Mouse (Mus musculus) small intestine, adult 2 months (tissue): ENCODE measurements around the gene Esrrg. TPM values are rescaled to one million over a fixed set of nuclear protein-coding genes. Genes with fewer than 3 reads are reported as not detected.

Experiments
- H3K27ac ChIP-seq: fragments of 200-500 bp; 2 replicates; pipeline ENCODE4 v1.5.1; 2012; ENCODE audit warnings: low read depth, low read length, control low read depth, inconsistent platforms; ENCODE audit not compliant: insufficient read depth
- H3K27me3 ChIP-seq: fragments of 200-500 bp; 2 replicates; pipeline ENCODE4 v1.6.1; 2012; ENCODE audit warnings: mild to moderate bottlenecking, moderate library complexity, low read length, inconsistent platforms; ENCODE audit not compliant: control insufficient read depth, insufficient read depth
- H3K36me3 ChIP-seq: fragments of 200-500 bp; 2 replicates; pipeline ENCODE4 v1.6.1; 2012; ENCODE audit warnings: mild to moderate bottlenecking, low read length, control low read depth, inconsistent platforms; ENCODE audit not compliant: control insufficient read depth, insufficient read depth
- H3K4me1 ChIP-seq: fragments of 200-500 bp; 2 replicates; pipeline ENCODE4 v1.6.1; 2012; ENCODE audit warnings: low read length, inconsistent platforms, mixed read lengths; ENCODE audit not compliant: control insufficient read depth, insufficient read depth, insufficient read length
- H3K4me3 ChIP-seq: fragments of 200-500 bp; 2 replicates; pipeline ENCODE4 v1.5.1; 2012; ENCODE audit warnings: low read depth, mild to moderate bottlenecking, control low read depth, inconsistent platforms, low read length, moderate library complexity
- CTCF ChIP-seq: fragments of 200-500 bp; IDR thresholded peaks from 2 replicates; pipeline ENCODE4 v1.5.1; 2012; ENCODE audit warnings: low read depth, mild to moderate bottlenecking, control low read depth, inconsistent platforms, low read length, moderate library complexity, mixed read lengths; ENCODE audit not compliant: insufficient replicate concordance, insufficient read length; ENCODE audit errors: extremely low read depth
- POLR2A ChIP-seq: fragments of 200-500 bp; IDR thresholded peaks from 2 replicates; pipeline ENCODE4 v1.6.1; 2012; ENCODE audit warnings: low read depth, mild to moderate bottlenecking, control low read depth, inconsistent platforms, low read length, moderate library complexity
- WGBS: fragments of 180-500 bp; shearing (Covaris S2); methylation state at CpG from one replicate; pipeline ENCODE4 v1.1.7; 2018; 5-methylcytosine and 5-hydroxymethylcytosine counted together
- polyA plus RNA-seq: library from polyadenylated mRNA; depleted of rRNA; stranded (reverse); fragments of >200 nt; gene quantifications from 2 replicates; pipeline ENCODE4 v1.2.3, GENCODE M21; 2012

Esrrg gene
- polyA plus RNA-seq, 1 experiment, result 0.72 TPM

- WGBS, result 19% methylated on average over 6 of the region's 6 CpGs
- Histone ChIP-seq H3K36me3 (no peaks in the 10 kb centered on the region), H3K4me1 (peaks cover 4% of the 10 kb centered on the region; the same call in 1 of the 2 replicates), H3K27me3 (no peaks in the 10 kb centered on the region), H3K4me3 (no peak overlapping the region), H3K27ac (no peak overlapping the region)
- TF ChIP-seq CTCF, result no peak
- TF ChIP-seq POLR2A, result no peak
These were observed 264.2 kb downstream of the Esrrg start for GRCm38 (mm10) chr1:187872744-187873143.

- Histone ChIP-seq H3K27ac (no peak overlapping the region), H3K27me3 (no peaks in the 10 kb centered on the region), H3K4me1 (peaks cover 2% of the 10 kb centered on the region; the same call in 1 of the 2 replicates), H3K36me3 (no peaks in the 10 kb centered on the region), H3K4me3 (no peak overlapping the region)
- 93% methylated on average over 2 of the region's 2 CpGs for WGBS
- TF ChIP-seq CTCF, result no peak
- no peak for TF ChIP-seq POLR2A
These were observed 265.2 kb downstream of the Esrrg start for GRCm38 (mm10) chr1:187873770-187874169.

GRCm38 (mm10) chr1:187887270-187887669, 278.7 kb downstream of the Esrrg start:
- Histone ChIP-seq H3K4me3 (no peak overlapping the region), H3K4me1 (no peaks in the 10 kb centered on the region), H3K27me3 (no peaks in the 10 kb centered on the region), H3K27ac (no peak overlapping the region), H3K36me3 (no peaks in the 10 kb centered on the region)
- no peak for TF ChIP-seq CTCF
- no peak for TF ChIP-seq POLR2A
- 97% methylated on average over 6 of the region's 6 CpGs for WGBS

GRCm38 (mm10) chr1:187888142-187888541, 279.6 kb downstream of the Esrrg start:
- Histone ChIP-seq H3K36me3 (no peaks in the 10 kb centered on the region), H3K4me3 (no peak overlapping the region), H3K27me3 (no peaks in the 10 kb centered on the region), H3K4me1 (no peaks in the 10 kb centered on the region), H3K27ac (no peak overlapping the region)
- TF ChIP-seq POLR2A (no peak), CTCF (no peak)
- WGBS, result 90% methylated on average over 8 of the region's 8 CpGs

- Histone ChIP-seq H3K4me3 (no peak overlapping the region), H3K36me3 (no peaks in the 10 kb centered on the region), H3K27me3 (no peaks in the 10 kb centered on the region), H3K4me1 (no peaks in the 10 kb centered on the region), H3K27ac (no peak overlapping the region)
- WGBS, result 53% methylated on average over 4 of the region's 4 CpGs
- TF ChIP-seq CTCF (no peak), POLR2A (no peak)
These were observed 280.5 kb downstream of the Esrrg start for GRCm38 (mm10) chr1:187889096-187889495.

GRCm38 (mm10) chr1:187891262-187891661, 282.7 kb downstream of the Esrrg start:
- 57% methylated on average over 9 of the region's 9 CpGs for WGBS
- TF ChIP-seq CTCF, result no peak
- no peak for TF ChIP-seq POLR2A
- no peak overlapping the region for H3K4me3 ChIP-seq
- peaks cover 11% of the 10 kb centered on the region; the same call in 1 of the 2 replicates for H3K4me1 ChIP-seq
- no peaks in the 10 kb centered on the region for H3K36me3 ChIP-seq
- H3K27me3 ChIP-seq, result no peaks in the 10 kb centered on the region
- no peak overlapping the region for H3K27ac ChIP-seq

GRCm38 (mm10) chr1:187895459-187895858, 286.9 kb downstream of the Esrrg start:
- Histone ChIP-seq H3K27ac (no peak overlapping the region), H3K36me3 (no peaks in the 10 kb centered on the region), H3K4me1 (peaks cover 15% of the 10 kb centered on the region; the same call in 1 of the 2 replicates), H3K27me3 (no peaks in the 10 kb centered on the region), H3K4me3 (no peak overlapping the region)
- TF ChIP-seq CTCF, result no peak
- no peak for TF ChIP-seq POLR2A
- WGBS, result 33% methylated on average over 1 of the region's 1 CpGs

- H3K4me3 ChIP-seq, result no peak overlapping the region
- TF ChIP-seq POLR2A (no peak), CTCF (no peak)
- peaks cover 18% of the 10 kb centered on the region; the same call in 1 of the 2 replicates for H3K4me1 ChIP-seq
- WGBS, result 40% methylated on average over 3 of the region's 3 CpGs
- 0 out of 2 replicates have a peak overlapping the region, but pooled peaks have one; percentile 5 for H3K27ac ChIP-seq
- H3K27me3 ChIP-seq, result no peaks in the 10 kb centered on the region
- H3K36me3 ChIP-seq, result no peaks in the 10 kb centered on the region
These were observed 287.7 kb downstream of the Esrrg start for GRCm38 (mm10) chr1:187896291-187896690.
